Mouse (Mus musculus) small intestine, adult 2 months (tissue): Measurements from ENCODE around the gene Taf4. TPM values are rescaled to one million over a fixed set of nuclear protein-coding genes. Genes with fewer than 3 reads are reported as not detected.

Experiments
- H3K27ac ChIP-seq: fragments of 200-500 bp; 2 replicates; pipeline ENCODE4 v1.5.1; 2012; ENCODE audit warnings: low read depth, low read length, control low read depth, inconsistent platforms; ENCODE audit not compliant: insufficient read depth
- H3K27me3 ChIP-seq: fragments of 200-500 bp; 2 replicates; pipeline ENCODE4 v1.6.1; 2012; ENCODE audit warnings: mild to moderate bottlenecking, moderate library complexity, low read length, inconsistent platforms; ENCODE audit not compliant: control insufficient read depth, insufficient read depth
- H3K36me3 ChIP-seq: fragments of 200-500 bp; 2 replicates; pipeline ENCODE4 v1.6.1; 2012; ENCODE audit warnings: mild to moderate bottlenecking, low read length, control low read depth, inconsistent platforms; ENCODE audit not compliant: control insufficient read depth, insufficient read depth
- H3K4me1 ChIP-seq: fragments of 200-500 bp; 2 replicates; pipeline ENCODE4 v1.6.1; 2012; ENCODE audit warnings: low read length, inconsistent platforms, mixed read lengths; ENCODE audit not compliant: control insufficient read depth, insufficient read depth, insufficient read length
- H3K4me3 ChIP-seq: fragments of 200-500 bp; 2 replicates; pipeline ENCODE4 v1.5.1; 2012; ENCODE audit warnings: low read depth, mild to moderate bottlenecking, control low read depth, inconsistent platforms, low read length, moderate library complexity
- CTCF ChIP-seq: fragments of 200-500 bp; IDR thresholded peaks from 2 replicates; pipeline ENCODE4 v1.5.1; 2012; ENCODE audit warnings: low read depth, mild to moderate bottlenecking, control low read depth, inconsistent platforms, low read length, moderate library complexity, mixed read lengths; ENCODE audit not compliant: insufficient replicate concordance, insufficient read length; ENCODE audit errors: extremely low read depth
- POLR2A ChIP-seq: fragments of 200-500 bp; IDR thresholded peaks from 2 replicates; pipeline ENCODE4 v1.6.1; 2012; ENCODE audit warnings: low read depth, mild to moderate bottlenecking, control low read depth, inconsistent platforms, low read length, moderate library complexity
- WGBS: fragments of 180-500 bp; shearing (Covaris S2); methylation state at CpG from one replicate; pipeline ENCODE4 v1.1.7; 2018; 5-methylcytosine and 5-hydroxymethylcytosine counted together
- polyA plus RNA-seq: library from polyadenylated mRNA; depleted of rRNA; stranded (reverse); fragments of >200 nt; gene quantifications from 2 replicates; pipeline ENCODE4 v1.2.3, GENCODE M21; 2012

Taf4 gene
- polyA plus RNA-seq, 1 experiment: 14.4 TPM

- WGBS: 59% methylated on average over 9 of the region's 9 CpGs
- peaks cover 9% of the 10 kb centered on the region; the same call in 1 of the 2 replicates for H3K4me1 ChIP-seq
- H3K27me3 ChIP-seq: no peaks in the 10 kb centered on the region
- H3K36me3 ChIP-seq: no peaks in the 10 kb centered on the region
- H3K27ac ChIP-seq: no peak overlapping the region
- H3K4me3 ChIP-seq: no peak overlapping the region
- TF ChIP-seq POLR2A: no peak
- TF ChIP-seq CTCF: no peak
These were observed 25.2 kb upstream of the Taf4 start for GRCm38 (mm10) chr2:180001635-180002034.

GRCm38 (mm10) chr2:179998431-179998830, 22.0 kb upstream of the Taf4 start:
- H3K4me1 ChIP-seq: no peaks in the 10 kb centered on the region
- WGBS: 47% methylated on average over 4 of the region's 4 CpGs

GRCm38 (mm10) chr2:179993071-179993470, 16.6 kb upstream of the Taf4 start:
- Histone ChIP-seq H3K27ac (no peak overlapping the region), H3K36me3 (no peaks in the 10 kb centered on the region), H3K4me3 (no peak overlapping the region), H3K4me1 (no peaks in the 10 kb centered on the region), H3K27me3 (no peaks in the 10 kb centered on the region)
- TF ChIP-seq POLR2A: no peak
- no peak for TF ChIP-seq CTCF
- WGBS: 83% methylated on average over 5 of the region's 5 CpGs

More at GRCm38 (mm10) chr2:179998431-179998830, 22.0 kb upstream of the Taf4 start:
- no peak for TF ChIP-seq CTCF
- TF ChIP-seq POLR2A: no peak
- Histone ChIP-seq H3K27ac (no peak overlapping the region), H3K4me3 (no peak overlapping the region), H3K36me3 (no peaks in the 10 kb centered on the region), H3K27me3 (no peaks in the 10 kb centered on the region)

GRCm38 (mm10) chr2:179989098-179989497, 12.7 kb upstream of the Taf4 start:
- TF ChIP-seq CTCF (no peak), POLR2A (no peak)
- 73% methylated on average over 1 of the region's 1 CpGs for WGBS

GRCm38 (mm10) chr2:179986437-179987022, 10.1 kb upstream of the Taf4 start:
- WGBS: 70% methylated on average over 10 of the region's 10 CpGs
- Histone ChIP-seq H3K4me1 (no peaks in the 10 kb centered on the region), H3K27ac (no peak overlapping the region), H3K36me3 (no peaks in the 10 kb centered on the region), H3K4me3 (no peak overlapping the region), H3K27me3 (no peaks in the 10 kb centered on the region)
- TF ChIP-seq POLR2A: no peak
- no peak for TF ChIP-seq CTCF

More at GRCm38 (mm10) chr2:179989098-179989497, 12.7 kb upstream of the Taf4 start:
- H3K4me1 ChIP-seq: no peaks in the 10 kb centered on the region
- H3K4me3 ChIP-seq: no peak overlapping the region
- H3K36me3 ChIP-seq: no peaks in the 10 kb centered on the region
- H3K27me3 ChIP-seq: no peaks in the 10 kb centered on the region
- H3K27ac ChIP-seq: no peak overlapping the region

GRCm38 (mm10) chr2:179985695-179986094, 9.2 kb upstream of the Taf4 start:
- no peaks in the 10 kb centered on the region for H3K27me3 ChIP-seq
- TF ChIP-seq POLR2A (no peak), CTCF (no peak)
- no peaks in the 10 kb centered on the region for H3K36me3 ChIP-seq
- H3K27ac ChIP-seq: no peak overlapping the region
- WGBS: 85% methylated on average over 1 of the region's 1 CpGs
- H3K4me3 ChIP-seq: no peak overlapping the region
- no peaks in the 10 kb centered on the region for H3K4me1 ChIP-seq

GRCm38 (mm10) chr2:179984830-179985229, 8.4 kb upstream of the Taf4 start:
- WGBS: 59% methylated on average over 7 of the region's 7 CpGs
- H3K27me3 ChIP-seq: no peaks in the 10 kb centered on the region
- H3K27ac ChIP-seq: no peak overlapping the region
- no peaks in the 10 kb centered on the region for H3K36me3 ChIP-seq
- no peak for TF ChIP-seq CTCF
- TF ChIP-seq POLR2A: no peak
- no peaks in the 10 kb centered on the region for H3K4me1 ChIP-seq
- H3K4me3 ChIP-seq: no peak overlapping the region
